Mouse (Mus musculus): ENCODE results near the gene Dop1b.

- TF ChIP-seq ETS1 (conservative IDR thresholded peaks at IDR 0.05; ENCODE audit: low read depth, low read length) = no peak
- TF ChIP-seq EP300 (IDR thresholded peaks at IDR 0.05; ENCODE audit: low read length) = no peak
Observed at GRCm38 (mm10) chr16:93742903-93743302, 31.2 kb downstream of the Dop1b start.
